Mouse (Mus musculus): ENCODE results near the gene Denr. TPM values are rescaled to one million over a fixed set of nuclear protein-coding genes. Genes with fewer than 3 reads are reported as not detected.

Denr gene
- 109 and 130 TPM in 2 replicates for polyA plus RNA-seq (2014; fragmentation: Nextera tagmentation; extraction: Ambion mirVana)

DNA sequence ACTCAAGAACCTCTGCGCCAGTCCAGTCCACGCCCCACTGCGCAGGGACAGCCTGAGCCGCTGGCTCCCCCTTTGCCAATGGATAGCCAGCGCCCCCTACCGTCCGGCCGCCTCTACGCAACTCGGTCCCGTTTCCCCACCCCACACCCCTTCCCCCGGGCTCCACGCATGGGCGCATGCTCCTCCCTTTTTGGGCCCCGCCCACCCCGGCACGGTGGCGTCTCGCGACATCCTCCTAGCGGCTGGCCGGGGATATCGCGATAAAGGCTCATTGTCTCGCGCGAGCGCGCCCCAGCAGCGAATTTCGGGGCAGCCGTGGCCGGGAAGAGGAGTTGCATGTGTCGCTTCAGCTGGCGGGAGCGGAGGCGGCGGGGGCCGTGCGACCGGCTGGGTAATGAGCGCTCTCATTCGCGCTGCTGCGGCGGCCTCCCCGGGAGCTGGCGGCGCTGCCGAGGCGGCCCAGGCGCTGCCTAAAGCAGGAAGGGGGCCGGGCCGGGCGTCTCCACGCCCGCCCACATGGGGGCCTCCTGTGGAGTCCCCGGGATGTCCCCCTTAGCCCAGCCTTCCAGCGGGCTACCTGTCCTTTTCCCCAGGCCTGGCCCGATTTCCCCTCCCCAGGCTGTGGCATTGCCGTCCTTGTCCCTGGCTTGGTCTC is at the start of gene Denr:
Gene Denr (plus strand): TSS at position 200 of the 655 bp plus-strand sequence.
- H3K4me1 ChIP-seq (ENCODE audit: control insufficient read depth, insufficient read depth, low read length) = peaks cover 9% of the 10 kb centered on the region
- peak within 1 kb of the TSS; percentile 97 for H3K4me3 ChIP-seq (ENCODE audit: low read depth, low read length)
- H3K36me3 ChIP-seq (ENCODE audit: control insufficient read depth, insufficient read depth, low read length) = peaks cover 28% of the 10 kb centered on the region
- no peaks in the 10 kb centered on the region for H3K9me3 ChIP-seq (ENCODE audit: control insufficient read depth, low read length)
- H3K9ac ChIP-seq (replicated peaks; ENCODE audit: low read depth, low read length) = peak within 1 kb of the TSS; percentile 95
- peak within 1 kb of the TSS; percentile 70 for H3K27ac ChIP-seq (ENCODE audit: low read depth, low read length)
- under 1% methylated on average over 52 of the region's 61 CpGs for WGBS
- H3K4me2 ChIP-seq (ENCODE audit: low read depth, low read length) = peak within 1 kb of the TSS; percentile 85
- no peaks in the 10 kb centered on the region for H3K27me3 ChIP-seq (ENCODE audit: control insufficient read depth, insufficient read depth, low read length)
- peak; percentile 96 for ATAC-seq (ENCODE audit: low read depth)

DNA sequence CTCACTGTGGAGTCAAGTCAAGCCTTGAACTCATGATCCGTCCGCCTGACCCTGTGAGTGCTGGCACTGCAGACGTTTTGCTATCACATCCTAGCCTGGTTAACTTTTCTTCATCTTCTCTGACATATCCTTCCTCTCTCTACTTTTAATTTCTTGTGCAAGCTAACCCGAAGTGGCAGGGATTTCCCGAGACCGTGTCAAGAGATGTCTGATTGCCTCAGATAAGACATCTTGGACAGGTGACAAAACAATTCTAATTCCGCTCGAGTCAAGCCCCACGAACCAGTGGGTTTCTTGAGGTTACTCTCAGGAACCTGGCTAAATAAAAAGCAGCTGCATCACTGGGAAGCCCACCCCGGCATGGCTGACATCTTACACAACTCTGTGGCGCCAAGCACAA is 48.2 kb upstream of the Denr start:
- Histone ChIP-seq H3K27me3 (ENCODE audit: control insufficient read depth, insufficient read depth, low read length) (no peaks in the 10 kb centered on the region), H3K27ac (ENCODE audit: low read depth, low read length) (no peak overlapping the region), H3K36me3 (ENCODE audit: control insufficient read depth, insufficient read depth, low read length) (no peaks in the 10 kb centered on the region), H3K4me1 (ENCODE audit: control insufficient read depth, insufficient read depth, low read length) (no peaks in the 10 kb centered on the region), H3K9me3 (ENCODE audit: control insufficient read depth, low read length) (no peaks in the 10 kb centered on the region), H3K9ac (replicated peaks; ENCODE audit: low read depth, low read length) (no peak overlapping the region), H3K4me3 (ENCODE audit: low read depth, low read length) (no peak overlapping the region), H3K4me2 (ENCODE audit: low read depth, low read length) (no peak overlapping the region)
- WGBS = 91% methylated on average over 11 of the region's 11 CpGs
- no peak for ATAC-seq (ENCODE audit: low read depth)

DNA sequence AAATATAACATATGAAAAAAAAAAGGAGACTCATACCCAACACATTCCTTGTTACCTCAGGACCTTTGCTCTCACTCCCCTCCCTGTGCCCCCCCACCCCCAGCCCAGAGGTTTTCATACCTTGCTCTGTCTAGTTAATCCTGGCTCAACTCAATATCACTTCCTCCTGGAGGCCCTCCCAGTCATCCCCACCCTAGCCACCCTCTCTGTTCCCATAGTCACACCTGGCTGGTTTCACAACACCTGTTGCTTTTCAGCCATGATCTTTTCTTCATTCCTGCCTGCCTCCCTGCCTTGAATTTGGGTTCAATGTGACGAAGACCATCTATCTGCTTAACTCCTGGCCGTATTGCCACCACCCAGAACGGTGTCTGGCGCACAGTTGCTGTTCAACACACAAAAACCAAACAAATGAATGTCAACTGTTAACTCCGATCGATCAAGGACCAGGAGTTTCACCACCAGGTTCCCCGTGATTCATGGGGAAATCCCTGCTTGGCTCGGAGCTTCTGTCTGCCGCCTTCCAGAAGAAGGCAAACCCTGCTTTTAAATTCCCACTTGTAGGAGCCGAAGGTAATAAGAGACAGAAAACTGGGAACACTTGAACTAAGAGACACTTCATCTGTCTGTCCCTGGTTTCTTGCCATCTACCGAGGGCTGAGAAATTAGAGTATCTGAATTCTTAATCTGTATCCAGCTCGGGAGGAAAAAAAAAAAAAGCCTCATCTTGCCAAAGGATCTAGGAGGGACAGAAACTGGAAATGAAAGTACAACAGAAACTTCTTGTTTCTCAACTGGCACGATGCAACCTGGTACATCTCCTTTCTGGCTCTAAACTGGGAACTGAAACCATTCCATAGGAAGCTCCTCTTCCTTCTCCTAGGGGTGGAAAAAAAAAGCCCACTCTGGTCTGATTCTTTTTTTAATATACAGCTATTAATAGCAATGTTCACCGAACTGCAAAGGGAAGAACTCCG is 44.3 kb upstream of the Denr start:
- no peak for ATAC-seq (ENCODE audit: low read depth)
- Histone ChIP-seq H3K4me3 (ENCODE audit: low read depth, low read length) (no peak overlapping the region), H3K4me2 (ENCODE audit: low read depth, low read length) (no peak overlapping the region), H3K9ac (replicated peaks; ENCODE audit: low read depth, low read length) (no peak overlapping the region), H3K27me3 (ENCODE audit: control insufficient read depth, insufficient read depth, low read length) (no peaks in the 10 kb centered on the region), H3K4me1 (ENCODE audit: control insufficient read depth, insufficient read depth, low read length) (no peaks in the 10 kb centered on the region), H3K27ac (ENCODE audit: low read depth, low read length) (no peak overlapping the region), H3K36me3 (ENCODE audit: control insufficient read depth, insufficient read depth, low read length) (no peaks in the 10 kb centered on the region), H3K9me3 (ENCODE audit: control insufficient read depth, low read length) (no peaks in the 10 kb centered on the region)
- WGBS = 87% methylated on average over 15 of the region's 15 CpGs

DNA sequence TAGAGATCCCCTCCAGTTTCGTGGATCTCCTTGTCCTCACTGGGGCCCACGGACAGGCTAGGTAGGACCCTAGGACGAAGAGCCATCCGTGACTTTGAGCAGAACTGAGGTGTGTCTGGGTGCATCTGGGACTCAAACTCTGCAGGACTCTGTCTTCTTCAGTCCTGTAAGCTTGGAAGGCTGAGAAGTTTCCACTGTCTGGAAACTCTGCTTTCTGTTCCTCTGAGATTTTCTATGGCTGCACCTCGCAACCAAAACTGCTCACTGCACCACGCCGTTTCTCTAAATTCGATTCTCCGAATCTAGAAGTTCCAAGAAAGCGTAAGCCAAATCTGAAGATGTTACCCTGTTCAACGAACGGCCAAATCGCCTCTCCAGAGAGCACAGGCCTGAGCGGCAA is 43.0 kb upstream of the Denr start:
- WGBS = 96% methylated on average over 14 of the region's 14 CpGs
- no peak for ATAC-seq (ENCODE audit: low read depth)

DNA sequence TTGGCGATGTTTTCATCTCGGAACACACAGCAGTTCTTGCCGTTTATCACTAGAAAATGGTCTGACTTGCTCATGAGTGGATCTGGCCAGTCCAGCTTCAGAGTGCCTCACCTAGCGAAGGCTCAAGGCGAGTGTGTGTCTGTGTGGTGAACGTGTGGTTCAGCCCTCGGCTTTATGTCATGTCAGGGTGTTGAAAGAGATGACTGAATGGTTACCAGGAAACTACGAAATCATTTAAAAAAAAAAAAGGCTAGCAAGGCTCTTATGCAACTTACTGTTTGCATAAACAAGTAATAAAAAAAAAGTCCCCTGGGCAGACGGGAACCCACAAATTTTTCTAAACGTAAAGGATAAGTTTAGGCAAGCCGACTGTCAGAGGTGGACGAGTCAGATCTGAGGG is 41.6 kb upstream of the Denr start, which contains the start of gene Hcar2:
Gene Hcar2 (minus strand): TSS at position 135 of the 400 bp plus-strand sequence.
- no peak for ATAC-seq (ENCODE audit: low read depth)
- H3K4me1 ChIP-seq (ENCODE audit: control insufficient read depth, insufficient read depth, low read length) = no peaks in the 10 kb centered on the region
- no peak within 1 kb of the TSS for H3K9ac ChIP-seq (replicated peaks; ENCODE audit: low read depth, low read length)
- H3K9me3 ChIP-seq (ENCODE audit: control insufficient read depth, low read length) = no peaks in the 10 kb centered on the region
- WGBS = 81% methylated on average over 12 of the region's 12 CpGs
- H3K27ac ChIP-seq (ENCODE audit: low read depth, low read length) = no peak within 1 kb of the TSS
- no peak within 1 kb of the TSS for H3K4me3 ChIP-seq (ENCODE audit: low read depth, low read length)
- no peaks in the 10 kb centered on the region for H3K36me3 ChIP-seq (ENCODE audit: control insufficient read depth, insufficient read depth, low read length)
- no peaks in the 10 kb centered on the region for H3K27me3 ChIP-seq (ENCODE audit: control insufficient read depth, insufficient read depth, low read length)
- no peak within 1 kb of the TSS for H3K4me2 ChIP-seq (ENCODE audit: low read depth, low read length)

More for the DNA sequence above, 43.0 kb upstream of the Denr start:
- Histone ChIP-seq H3K27ac (ENCODE audit: low read depth, low read length) (no peak overlapping the region), H3K4me1 (ENCODE audit: control insufficient read depth, insufficient read depth, low read length) (no peaks in the 10 kb centered on the region), H3K36me3 (ENCODE audit: control insufficient read depth, insufficient read depth, low read length) (no peaks in the 10 kb centered on the region), H3K9ac (replicated peaks; ENCODE audit: low read depth, low read length) (no peak overlapping the region), H3K27me3 (ENCODE audit: control insufficient read depth, insufficient read depth, low read length) (no peaks in the 10 kb centered on the region), H3K4me3 (ENCODE audit: low read depth, low read length) (no peak overlapping the region), H3K9me3 (ENCODE audit: control insufficient read depth, low read length) (no peaks in the 10 kb centered on the region), H3K4me2 (ENCODE audit: low read depth, low read length) (no peak overlapping the region)

DNA sequence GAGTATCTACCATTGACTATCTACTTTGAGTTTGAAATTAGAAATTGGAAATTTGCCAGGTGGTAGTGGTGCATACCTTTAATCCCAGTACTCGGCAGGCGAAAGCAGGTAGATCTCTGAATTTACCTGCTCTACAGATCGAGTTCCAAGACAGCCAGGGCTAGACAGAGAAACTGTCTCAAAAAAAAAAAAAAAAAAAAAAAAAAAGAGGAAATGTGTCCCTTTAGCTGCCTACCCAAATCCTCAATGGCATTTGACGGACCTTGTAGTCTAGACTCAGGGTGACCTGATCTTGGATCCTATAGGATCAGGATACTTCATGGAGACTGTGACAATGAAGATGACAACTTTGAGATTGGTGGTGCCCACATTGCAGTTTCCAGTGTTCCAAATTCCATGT is 40.5 kb upstream of the Denr start:
- no peak overlapping the region for H3K27ac ChIP-seq (ENCODE audit: low read depth, low read length)
- no peak overlapping the region for H3K4me2 ChIP-seq (ENCODE audit: low read depth, low read length)
- no peaks in the 10 kb centered on the region for H3K36me3 ChIP-seq (ENCODE audit: control insufficient read depth, insufficient read depth, low read length)
- ATAC-seq (ENCODE audit: low read depth) = no peak
- H3K9me3 ChIP-seq (ENCODE audit: control insufficient read depth, low read length) = no peaks in the 10 kb centered on the region
- H3K4me3 ChIP-seq (ENCODE audit: low read depth, low read length) = no peak overlapping the region
- no peaks in the 10 kb centered on the region for H3K27me3 ChIP-seq (ENCODE audit: control insufficient read depth, insufficient read depth, low read length)
- no peaks in the 10 kb centered on the region for H3K4me1 ChIP-seq (ENCODE audit: control insufficient read depth, insufficient read depth, low read length)
- no peak overlapping the region for H3K9ac ChIP-seq (replicated peaks; ENCODE audit: low read depth, low read length)
- WGBS = 92% methylated on average over 4 of the region's 4 CpGs

DNA sequence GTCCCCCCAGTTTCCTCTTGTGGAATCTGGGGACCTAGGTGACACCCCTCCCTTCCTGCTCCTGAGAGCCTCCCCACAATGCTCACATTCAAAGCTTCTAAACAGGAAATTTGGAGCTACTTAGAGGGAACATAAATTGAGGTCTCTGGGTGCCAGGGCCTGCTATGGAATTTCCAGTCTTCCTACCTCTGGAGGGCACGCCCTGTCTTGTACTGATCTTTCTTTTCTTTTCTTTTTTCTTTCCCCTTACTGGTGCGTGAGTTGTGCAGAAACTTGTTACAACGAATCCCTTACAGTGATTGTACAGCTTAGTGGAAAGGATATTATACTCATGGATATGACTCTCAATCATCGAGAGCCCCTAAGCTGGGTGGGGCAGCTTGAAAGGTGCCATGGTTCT is 37.4 kb upstream of the Denr start:
- H3K9ac ChIP-seq (replicated peaks; ENCODE audit: low read depth, low read length) = no peak overlapping the region
- no peak overlapping the region for H3K27ac ChIP-seq (ENCODE audit: low read depth, low read length)
- WGBS = 91% methylated on average over 4 of the region's 4 CpGs
- no peak overlapping the region for H3K4me3 ChIP-seq (ENCODE audit: low read depth, low read length)
- no peak for ATAC-seq (ENCODE audit: low read depth)
- H3K4me2 ChIP-seq (ENCODE audit: low read depth, low read length) = no peak overlapping the region
- no peaks in the 10 kb centered on the region for H3K36me3 ChIP-seq (ENCODE audit: control insufficient read depth, insufficient read depth, low read length)
- H3K9me3 ChIP-seq (ENCODE audit: control insufficient read depth, low read length) = no peaks in the 10 kb centered on the region
- no peaks in the 10 kb centered on the region for H3K27me3 ChIP-seq (ENCODE audit: control insufficient read depth, insufficient read depth, low read length)
- no peaks in the 10 kb centered on the region for H3K4me1 ChIP-seq (ENCODE audit: control insufficient read depth, insufficient read depth, low read length)

DNA sequence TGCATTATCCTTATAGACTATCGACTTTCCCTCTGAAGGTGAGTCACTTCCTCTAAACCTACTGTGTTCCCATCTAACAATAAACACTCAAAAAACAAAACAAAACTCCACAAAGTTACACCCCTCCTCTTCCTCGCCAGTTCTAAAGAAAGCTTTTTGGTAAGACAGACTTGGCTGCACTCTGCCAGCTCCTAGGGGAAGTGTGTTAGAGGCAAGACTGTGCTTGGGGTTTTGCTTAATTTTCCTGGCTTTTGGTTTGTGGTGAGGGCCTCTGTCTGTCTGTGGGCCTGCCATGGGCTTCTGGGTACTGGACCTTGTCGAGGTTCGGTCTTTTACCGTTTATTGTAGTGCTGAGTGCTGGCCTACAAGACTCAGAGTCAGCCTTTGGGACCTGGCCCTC is 32.8 kb upstream of the Denr start:
- ATAC-seq (ENCODE audit: low read depth) = no peak
- Histone ChIP-seq H3K9ac (replicated peaks; ENCODE audit: low read depth, low read length) (no peak overlapping the region), H3K9me3 (ENCODE audit: control insufficient read depth, low read length) (no peaks in the 10 kb centered on the region), H3K27ac (ENCODE audit: low read depth, low read length) (no peak overlapping the region), H3K4me3 (ENCODE audit: low read depth, low read length) (no peak overlapping the region), H3K36me3 (ENCODE audit: control insufficient read depth, insufficient read depth, low read length) (no peaks in the 10 kb centered on the region), H3K4me2 (ENCODE audit: low read depth, low read length) (no peak overlapping the region), H3K4me1 (ENCODE audit: control insufficient read depth, insufficient read depth, low read length) (no peaks in the 10 kb centered on the region), H3K27me3 (ENCODE audit: control insufficient read depth, insufficient read depth, low read length) (no peaks in the 10 kb centered on the region)
- WGBS = 93% methylated on average over 5 of the region's 5 CpGs

DNA sequence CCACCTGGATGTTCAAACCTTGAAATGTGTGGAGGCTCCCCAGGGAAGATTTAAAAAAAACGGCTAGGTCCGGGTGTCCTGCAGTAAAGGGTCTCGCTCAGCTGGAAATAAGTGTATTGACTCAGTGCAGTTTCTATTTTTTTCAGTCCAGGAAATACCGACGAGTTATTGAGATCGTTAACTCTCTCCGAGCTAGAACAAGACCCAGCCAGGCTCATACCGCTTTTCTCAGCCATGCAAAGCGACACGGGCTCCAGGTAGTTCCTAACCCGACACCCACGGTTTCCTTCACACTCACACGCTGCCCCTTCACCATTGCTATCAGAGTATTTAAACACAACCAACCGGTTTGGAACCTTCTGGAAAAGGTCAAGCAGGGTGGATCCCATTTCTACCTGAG is 28.9 kb upstream of the Denr start:
- no peak overlapping the region for H3K9ac ChIP-seq (replicated peaks; ENCODE audit: low read depth, low read length)
- no peaks in the 10 kb centered on the region for H3K27me3 ChIP-seq (ENCODE audit: control insufficient read depth, insufficient read depth, low read length)
- no peak overlapping the region for H3K27ac ChIP-seq (ENCODE audit: low read depth, low read length)
- 68% methylated on average over 14 of the region's 14 CpGs for WGBS
- no peak for ATAC-seq (ENCODE audit: low read depth)
- H3K9me3 ChIP-seq (ENCODE audit: control insufficient read depth, low read length) = no peaks in the 10 kb centered on the region
- no peaks in the 10 kb centered on the region for H3K4me1 ChIP-seq (ENCODE audit: control insufficient read depth, insufficient read depth, low read length)
- H3K36me3 ChIP-seq (ENCODE audit: control insufficient read depth, insufficient read depth, low read length) = no peaks in the 10 kb centered on the region
- H3K4me2 ChIP-seq (ENCODE audit: low read depth, low read length) = no peak overlapping the region
- no peak overlapping the region for H3K4me3 ChIP-seq (ENCODE audit: low read depth, low read length)
